Mouse (Mus musculus): ENCODE measurements around the gene Plekhj1. TPM values are rescaled to one million over a fixed set of nuclear protein-coding genes. Genes with fewer than 3 reads are reported as not detected.

Plekhj1 gene
- total RNA-seq, 2 experiments from 2014 or later = 24.3 to 25.8 TPM

DNA sequence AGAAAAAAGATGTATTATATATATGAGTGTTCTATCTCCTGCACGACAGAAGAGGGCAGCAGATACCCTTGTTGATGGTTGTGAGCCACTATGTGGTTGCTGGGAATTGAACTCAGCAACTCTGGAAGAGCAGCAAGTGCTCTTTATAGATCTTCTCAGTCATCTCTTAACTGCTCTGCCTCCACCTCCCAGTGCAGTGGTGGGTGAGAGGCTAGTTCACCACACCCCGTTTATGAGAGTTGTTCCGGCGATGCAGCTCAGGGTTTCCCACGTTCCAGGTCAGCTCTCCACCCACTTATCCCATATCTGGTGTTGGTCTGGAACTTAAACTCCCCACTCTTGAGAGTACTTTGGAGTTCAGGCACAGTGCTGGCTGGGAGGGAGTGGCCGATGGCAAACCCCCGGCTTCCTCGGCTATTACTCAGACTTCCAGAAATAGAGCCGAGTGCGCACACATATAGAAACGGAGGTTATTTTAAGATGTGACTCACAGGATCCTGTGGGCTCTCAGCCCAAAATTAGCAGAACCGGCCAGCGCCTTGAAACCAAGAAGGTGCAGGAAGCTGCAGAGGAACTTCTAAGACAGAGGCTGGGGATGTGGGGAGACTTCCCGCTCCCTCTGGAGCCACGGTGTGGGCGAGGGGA is 47.1 kb downstream of the Plekhj1 start:
- peak; percentile 91 for DNase-seq (ENCODE audit: low spot score)

DNA sequence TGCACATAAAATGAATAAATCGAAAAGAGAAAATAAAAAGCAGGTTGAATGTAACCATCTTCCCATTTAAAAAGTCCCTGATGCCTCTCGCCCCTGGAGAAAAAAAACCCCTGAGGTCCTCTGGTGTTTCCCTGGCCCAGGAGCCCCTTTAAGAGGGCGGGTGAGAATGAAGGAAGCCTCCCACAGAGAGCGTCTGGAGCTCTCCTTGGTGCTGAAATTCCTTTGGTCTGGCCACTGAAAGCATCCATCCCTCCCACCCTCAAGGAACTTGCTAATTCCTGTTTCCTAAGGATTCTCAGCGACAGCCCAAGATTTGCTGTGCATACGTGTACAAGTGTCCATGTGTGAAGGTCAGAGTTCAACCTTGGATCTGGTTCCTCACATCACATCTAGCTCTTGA is 49.8 kb downstream of the Plekhj1 start:
- DNase-seq (ENCODE audit: low spot score) = peak; percentile 55

DNA sequence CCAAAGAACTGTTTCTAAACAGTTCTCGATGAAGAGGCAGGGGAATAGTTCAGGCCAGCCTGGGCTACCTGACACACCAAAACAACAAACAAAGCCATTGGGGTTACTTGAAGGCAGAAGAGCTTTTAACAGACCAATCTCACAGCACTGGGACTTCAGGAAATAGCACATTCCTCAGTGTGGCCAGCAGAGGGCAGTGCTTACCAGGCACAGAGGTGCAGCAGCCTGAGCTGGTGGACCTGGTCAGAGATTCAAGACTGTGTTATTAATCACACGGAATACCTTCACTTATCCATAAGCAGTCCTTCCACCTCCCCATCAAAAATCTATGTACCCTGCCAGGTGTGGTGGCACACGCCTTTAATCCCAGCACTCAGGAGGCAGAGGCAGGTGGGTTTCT is 51.0 kb downstream of the Plekhj1 start:
- peak; percentile 79 for DNase-seq (ENCODE audit: low spot score)

Small RNA genes lying within 50 kb of the gene (microRNA-seq; reads per million reads assigned to microRNA genes)
- gene Mir1982 = 8.9 reads per million, percentile 21 among the genes with 10 or more reads in this experiment

Other genes starting within 250 kb of the Plekhj1 start
- 10 to 100 TPM in 1 of 2 experiments, 1 to 10 TPM in 1; 9.6 to 11.1 TPM for gene Rexo1, start 237.1 kb downstream of the Plekhj1 start, total RNA-seq (2021)
- 1 to 10 TPM; 1.5 to 1.9 TPM for gene Klf16, start 221.3 kb downstream of the Plekhj1 start, total RNA-seq (2021)
- 10 to 100 TPM; 62.4 to 64.3 TPM for gene Abhd17a, start 208.3 kb downstream of the Plekhj1 start, total RNA-seq (2021)
- 10 to 100 TPM; 19.0 to 20.1 TPM for gene Scamp4, start 195.8 kb downstream of the Plekhj1 start, total RNA-seq (2021)
- under 1 TPM in 1 of 2 experiments, not detected in 1; 0.69 TPM for gene Adat3, start 195.7 kb downstream of the Plekhj1 start, total RNA-seq (2021)
- gene Gm49322, start 192.6 kb downstream of the Plekhj1 start, total RNA-seq (2021) = under 1 TPM; 0.14 to 0.26 TPM
- gene Csnk1g2, start 175.8 kb downstream of the Plekhj1 start, total RNA-seq (2021) = 100 to 1,000 TPM in 1 of 2 experiments, 10 to 100 TPM in 1; 97.2 to 128 TPM
- 10 to 100 TPM; 38.5 to 40.0 TPM for gene Btbd2, start 141.6 kb downstream of the Plekhj1 start, total RNA-seq (2021)
- gene Mknk2, start 120.5 kb downstream of the Plekhj1 start, total RNA-seq (2021) = 100 to 1,000 TPM; 244 to 292 TPM
- gene Mob3a, start 96.6 kb downstream of the Plekhj1 start, total RNA-seq (2021) = 1 to 10 TPM; 2.3 to 4.1 TPM
- 1 to 10 TPM in 1 of 2 experiments, under 1 TPM in 1; 0.91 to 1.9 TPM for gene Izumo4, start 96.4 kb downstream of the Plekhj1 start, total RNA-seq (2021)
- gene Ap3d1, start 56.4 kb downstream of the Plekhj1 start, total RNA-seq (2021) = 10 to 100 TPM; 24.3 to 31.7 TPM
- gene Dot1l, start 43.4 kb downstream of the Plekhj1 start, total RNA-seq (2021) = 10 to 100 TPM; 13.6 to 20.8 TPM
- 10 to 100 TPM; 27.3 to 27.6 TPM for gene Sf3a2, start 428 bp downstream of the Plekhj1 start, total RNA-seq (2021)
- under 1 TPM; 0.31 to 0.32 TPM for gene Amh, start 6.6 kb upstream of the Plekhj1 start, total RNA-seq (2021)
- 100 to 1,000 TPM; 448 to 461 TPM for gene Jsrp1, start 14.9 kb upstream of the Plekhj1 start, total RNA-seq (2021)
- gene Oaz1, start 28.0 kb upstream of the Plekhj1 start, total RNA-seq (2021) = 100 to 1,000 TPM; 698 to 770 TPM
- 10 to 100 TPM in 1 of 2 experiments, 1 to 10 TPM in 1; 8.3 to 12.6 TPM for gene Lingo3, start 45.4 kb upstream of the Plekhj1 start, total RNA-seq (2021)
- 10 to 100 TPM; 12.6 to 14.7 TPM for gene Lsm7, start 56.6 kb upstream of the Plekhj1 start, total RNA-seq (2021)
- 10 to 100 TPM; 12.4 to 12.6 TPM for gene Sppl2b, start 56.6 kb upstream of the Plekhj1 start, total RNA-seq (2021)
- gene Tmprss9, start 73.2 kb upstream of the Plekhj1 start, total RNA-seq (2021) = not detected
- 100 to 1,000 TPM; 109 to 127 TPM for gene Timm13, start 102.3 kb upstream of the Plekhj1 start, total RNA-seq (2021)
- gene Lmnb2, start 119.6 kb upstream of the Plekhj1 start, total RNA-seq (2021) = 1 to 10 TPM; 2.7 to 3.2 TPM
- gene Gadd45b, start 131.4 kb upstream of the Plekhj1 start, total RNA-seq (2021) = 10 to 100 TPM; 17.3 to 25.0 TPM
- gene Gng7, start 216.3 kb upstream of the Plekhj1 start, total RNA-seq (2021) = 1 to 10 TPM; 2.3 to 2.5 TPM
- gene Diras1, start 227.0 kb upstream of the Plekhj1 start, total RNA-seq (2021) = under 1 TPM in 1 of 2 experiments, not detected in 1; 0.07 TPM
- 10 to 100 TPM; 13.7 TPM for gene Slc39a3, start 238.8 kb upstream of the Plekhj1 start, total RNA-seq (2021)

Data from gastrocnemius, adult 18-20 months (tissue).